Mouse (Mus musculus) limb, embryonic 11.5 days (tissue): ENCODE results near the gene Plekhm1. TPM values are rescaled to one million over a fixed set of nuclear protein-coding genes. Genes with fewer than 3 reads are reported as not detected.
A peak's percentile ranks its signal among the peaks of the same experiment; 100 is the strongest.

Source experiments
- ATAC-seq: fragments of 200-750 bp; cut with Nextera tagmentation; 2 replicates; pipeline ENCODE4 v1.8.0; 2017; ENCODE audit warnings: low read depth; ENCODE audit not compliant: insufficient number of reproducible peaks, low FRiP score, low TSS enrichment
- DNase-seq: peaks from one replicate; pipeline ENCODE4 v3.0.0-alpha.2; 2015; ENCODE audit warnings: low spot score
- H3K27ac ChIP-seq: fragments of 300-500 bp; sonication (generic); replicated peaks from 2 replicates; pipeline ENCODE4 v1.5.1; 2014; ENCODE audit warnings: low read depth, mild to moderate bottlenecking, low read length
- H3K27me3 ChIP-seq: fragments of 300-500 bp; sonication (generic); 2 replicates; pipeline ENCODE4 v1.6.1; 2014; ENCODE audit warnings: mild to moderate bottlenecking, low read length, mixed read lengths; ENCODE audit not compliant: control insufficient read depth, insufficient read depth
- H3K36me3 ChIP-seq: fragments of 300-500 bp; sonication (generic); 2 replicates; pipeline ENCODE4 v1.6.1; 2014; ENCODE audit warnings: mild to moderate bottlenecking, low read length, moderate library complexity, mixed read lengths; ENCODE audit not compliant: control insufficient read depth, insufficient read depth
- H3K4me1 ChIP-seq: fragments of 300-500 bp; sonication (generic); 2 replicates; pipeline ENCODE4 v1.6.1; 2014; ENCODE audit warnings: low read length, mixed read lengths; ENCODE audit not compliant: control insufficient read depth, insufficient read depth
- H3K4me2 ChIP-seq: fragments of 300-500 bp; sonication (generic); 2 replicates; pipeline ENCODE4 v1.6.1; 2014; ENCODE audit warnings: low read depth, mild to moderate bottlenecking, moderate library complexity; ENCODE audit not compliant: severe bottlenecking
- H3K4me3 ChIP-seq: fragments of 300-500 bp; sonication (generic); 2 replicates; pipeline ENCODE4 v1.5.1; 2014; ENCODE audit warnings: low read depth, low read length
- H3K9ac ChIP-seq: fragments of 300-500 bp; sonication (generic); 2 replicates; pipeline ENCODE4 v1.6.1; 2014; ENCODE audit warnings: mild to moderate bottlenecking, low read length
- H3K9me3 ChIP-seq: fragments of 300-500 bp; sonication (generic); 2 replicates; pipeline ENCODE4 v1.6.1; 2016; ENCODE audit warnings: low read length; ENCODE audit not compliant: control insufficient read depth
- WGBS: fragments of 180-500 bp; shearing (Covaris S2); extraction: QIAGEN DNeasy Blood & Tissue Kit; methylation state at CpG from one replicate; pipeline ENCODE4 v1.1.7; 2014; 5-methylcytosine and 5-hydroxymethylcytosine counted together
- polyA plus RNA-seq: library from polyadenylated mRNA; unstranded; fragments of >200 nt; fragmentation: Nextera tagmentation; extraction: Ambion mirVana; gene quantifications from 2 replicates; pipeline ENCODE4 v1.2.1, GENCODE M21; 2014

The Plekhm1 gene
- polyA plus RNA-seq, 1 experiment from 2014 or later = 7.9 TPM

GRCm38 (mm10) chr11:103362054-103362432 is 50.4 kb downstream of the Plekhm1 start:
- Histone ChIP-seq H3K36me3 (no peaks in the 10 kb centered on the region), H3K9ac (no peak overlapping the region), H3K27ac (no peak overlapping the region), H3K4me2 (peak overlapping the region; percentile 74; the same call in 1 of the 2 replicates), H3K9me3 (no peaks in the 10 kb centered on the region), H3K4me1 (peaks cover 16% of the 10 kb centered on the region), H3K4me3 (peak overlapping the region; percentile 35; the same call in 1 of the 2 replicates), H3K27me3 (peaks cover 62% of the 10 kb centered on the region)
- WGBS = 0% methylated on average over 13 of the region's 13 CpGs
- peak; percentile 44 for DNase-seq
- ATAC-seq = no peak

- peak overlapping the region; percentile 35; the same call in 1 of the 2 replicates for H3K4me3 ChIP-seq
- no peak overlapping the region; the same call in 1 of the 2 replicates for H3K4me2 ChIP-seq
- DNase-seq = peak; percentile 46
- peaks cover 67% of the 10 kb centered on the region for H3K27me3 ChIP-seq
- no peak overlapping the region for H3K27ac ChIP-seq
- no peak overlapping the region for H3K9ac ChIP-seq
- ATAC-seq = no peak
- no peaks in the 10 kb centered on the region for H3K9me3 ChIP-seq
- no peaks in the 10 kb centered on the region for H3K36me3 ChIP-seq
- WGBS = 3% methylated on average over 25 of the region's 25 CpGs
- H3K4me1 ChIP-seq = peaks cover 16% of the 10 kb centered on the region
These were observed 51.0 kb downstream of the Plekhm1 start for GRCm38 (mm10) chr11:103361396-103362053.

GRCm38 (mm10) chr11:103360661-103361081 is 51.8 kb downstream of the Plekhm1 start:
- ATAC-seq (no peak; the same call in 1 of the 2 replicates), DNase-seq (peak; percentile 65)
- Histone ChIP-seq H3K36me3 (no peaks in the 10 kb centered on the region), H3K9ac (peak overlapping the region; percentile 8; the same call in 1 of the 2 replicates), H3K4me2 (peak overlapping the region; percentile 65), H3K9me3 (no peaks in the 10 kb centered on the region), H3K27me3 (peaks cover 74% of the 10 kb centered on the region), H3K4me1 (peaks cover 16% of the 10 kb centered on the region), H3K4me3 (peak overlapping the region; percentile 36), H3K27ac (no peak overlapping the region)
- WGBS = 3% methylated on average over 46 of the region's 48 CpGs

- Histone ChIP-seq H3K9me3 (no peaks in the 10 kb centered on the region), H3K27me3 (peaks cover 74% of the 10 kb centered on the region), H3K9ac (peak overlapping the region; percentile 8; the same call in 1 of the 2 replicates), H3K36me3 (no peaks in the 10 kb centered on the region), H3K27ac (no peak overlapping the region), H3K4me3 (peak overlapping the region; percentile 36), H3K4me1 (peaks cover 16% of the 10 kb centered on the region), H3K4me2 (peak overlapping the region; percentile 65)
- 1% methylated on average over 60 of the region's 60 CpGs for WGBS
- ATAC-seq (peak; percentile 48; the same call in 1 of the 2 replicates), DNase-seq (peak; percentile 89)
These were observed 52.4 kb downstream of the Plekhm1 start for GRCm38 (mm10) chr11:103359841-103360641.

- peak; percentile 84 for DNase-seq
- Histone ChIP-seq H3K27me3 (peaks cover 72% of the 10 kb centered on the region), H3K9ac (no peak overlapping the region), H3K9me3 (no peaks in the 10 kb centered on the region), H3K36me3 (no peaks in the 10 kb centered on the region), H3K4me3 (no peak overlapping the region), H3K4me1 (peaks cover 16% of the 10 kb centered on the region), H3K4me2 (0 out of 2 replicates have a peak overlapping the region, but pooled peaks have one; percentile 17), H3K27ac (no peak overlapping the region)
- no peak for ATAC-seq
- 2% methylated on average over 22 of the region's 22 CpGs for WGBS
These were observed 53.4 kb downstream of the Plekhm1 start for GRCm38 (mm10) chr11:103359122-103359521.

- Histone ChIP-seq H3K4me1 (peaks cover 15% of the 10 kb centered on the region), H3K27me3 (peaks cover 64% of the 10 kb centered on the region), H3K9ac (no peak overlapping the region), H3K4me3 (no peak overlapping the region), H3K36me3 (no peaks in the 10 kb centered on the region), H3K27ac (no peak overlapping the region), H3K9me3 (no peaks in the 10 kb centered on the region), H3K4me2 (no peak overlapping the region)
- 93% methylated on average over 4 of the region's 4 CpGs for WGBS
- DNase-seq = no peak
- no peak for ATAC-seq
These were observed 54.2 kb downstream of the Plekhm1 start for GRCm38 (mm10) chr11:103358316-103358715.

GRCm38 (mm10) chr11:103357710-103358109 is 54.8 kb downstream of the Plekhm1 start:
- H3K27ac ChIP-seq = no peak overlapping the region
- H3K9me3 ChIP-seq = no peaks in the 10 kb centered on the region; the same call in 1 of the 2 replicates
- H3K36me3 ChIP-seq = no peaks in the 10 kb centered on the region
- DNase-seq = no peak
- ATAC-seq = no peak
- H3K4me1 ChIP-seq = peaks cover 9% of the 10 kb centered on the region
- no peak overlapping the region for H3K9ac ChIP-seq
- peaks cover 58% of the 10 kb centered on the region for H3K27me3 ChIP-seq
- WGBS = 88% methylated on average over 10 of the region's 10 CpGs
- no peak overlapping the region for H3K4me2 ChIP-seq
- H3K4me3 ChIP-seq = no peak overlapping the region

- 0 out of 2 replicates have a peak, but pooled peaks cover 5% of the 10 kb centered on the region for H3K4me1 ChIP-seq
- H3K9me3 ChIP-seq = no peaks in the 10 kb centered on the region; the same call in 1 of the 2 replicates
- peaks cover 52% of the 10 kb centered on the region for H3K27me3 ChIP-seq
- no peak overlapping the region for H3K27ac ChIP-seq
- ATAC-seq = no peak
- H3K4me3 ChIP-seq = no peak overlapping the region
- 79% methylated on average over 16 of the region's 16 CpGs for WGBS
- no peaks in the 10 kb centered on the region for H3K36me3 ChIP-seq
- no peak overlapping the region for H3K4me2 ChIP-seq
- DNase-seq = no peak
- no peak overlapping the region for H3K9ac ChIP-seq
These were observed 55.4 kb downstream of the Plekhm1 start for GRCm38 (mm10) chr11:103356938-103357670.
